In genomic region chr5:100393681-100394080, GRCm38 (mm10) we compare ENCODE assay signal across 16 mouse cellular contexts. TPM values are rescaled to one million over a fixed set of nuclear protein-coding genes. Genes with fewer than 3 reads are reported as not detected.
A peak's percentile ranks its signal among the peaks of the same experiment; 100 is the strongest.
DNase-seq lines count a peak whose midpoint lies in the region; TF ChIP-seq lines count a peak whose summit lies in the region.
"Had no signal": no experiment of that assay in that cellular context is flagged by ENCODE, and none has a peak within 500 bp of the region (broad histone marks: within the 10 kb centered on the region; RNA-seq: fewer than 3 reads in every experiment).

No protein-coding gene starts in this region.

- H3K4me1 ChIP-seq in heart, adult 2 months (ENCODE audit: control insufficient read depth, insufficient read depth, low read length): no peaks in the 10 kb centered on the region
- H3K4me1 ChIP-seq: lung, embryonic 15.5 days; midbrain, embryonic 12.5 days had no signal

- intact Hi-C loops in heart, adult 2 months (cut with DNase I): no loop called here
- intact Hi-C loops in left cerebral cortex, postnatal 14 days (cut with DNase I): no loop called here

- H3K27ac ChIP-seq in heart, adult 2 months: no peak overlapping the region
- H3K27ac ChIP-seq: hindbrain, postnatal 0 days; limb, embryonic 15.5 days; lung, embryonic 15.5 days; midbrain, embryonic 12.5 days had no signal

- peaks cover 7% of the 10 kb centered on the region for H3K36me3 ChIP-seq in heart, adult 2 months (ENCODE audit: control insufficient read depth, insufficient read depth, low read length)

- TF ChIP-seq POLR2A in heart, adult 2 months (IDR thresholded peaks at IDR 0.05; ENCODE audit: insufficient read depth, low read depth, low read length): no peak

- TF ChIP-seq EP300 in heart, adult 2 months (IDR thresholded peaks at IDR 0.05; ENCODE audit: insufficient read depth, low read depth, low read length): no peak

- no peak overlapping the region for H3K4me3 ChIP-seq in heart, adult 2 months
- H3K4me3 ChIP-seq: limb, embryonic 15.5 days; lung, embryonic 15.5 days; midbrain, embryonic 12.5 days; myocyte had no signal

- H3K27me3 ChIP-seq in heart, adult 2 months (ENCODE audit: control insufficient read depth, insufficient read depth, low read length): no peaks in the 10 kb centered on the region
- H3K27me3 ChIP-seq: limb, embryonic 15.5 days; lung, embryonic 15.5 days; midbrain, embryonic 12.5 days had no signal

- 39% methylated on average over 3 of the region's 3 CpGs for WGBS in heart, adult 2 months

- H3K9ac ChIP-seq in heart, adult 2 months (ENCODE audit: low read depth, low read length): no peak overlapping the region
- H3K9ac ChIP-seq: limb, embryonic 15.5 days; lung, embryonic 15.5 days; midbrain, embryonic 12.5 days had no signal

- TF ChIP-seq CTCF in heart, adult 2 months (IDR thresholded peaks at IDR 0.05): peak; percentile 29

- no peak for DNase-seq in heart, adult 2 months
- DNase-seq in heart, adult 11 months: no peak
- DNase-seq in 3T3-L1 (ENCODE audit: low read depth, low spot score) (peak; percentile 74), ES-CJ7 (ENCODE audit: low read depth, low spot score) (peak; percentile 39)
- DNase-seq in lung, postnatal 10 days: peak; percentile 40
- DNase-seq in left cerebral cortex, postnatal 14 days (ENCODE audit: low spot score in 2 of 2): no peak
- no peak for DNase-seq in cerebellum, adult 9-10 months
- no peak for DNase-seq in gastrocnemius, postnatal 25 days
- DNase-seq: adrenal gland, adult 8-10 months; cerebellum, adult 2 months; embryo, embryonic 11 days had no signal

- H3K79me2 ChIP-seq in heart, adult 2 months (replicated peaks; ENCODE audit: control insufficient read depth, insufficient read depth, low read length): no peaks in the 10 kb centered on the region

RNA-seq across cellular contexts. Expression of gene Sec31a, which starts 22.4 kb away (rescaled TPM):
- total RNA-seq in heart, adult 2 months (2021): 100 to 1,000 TPM; 101 to 111 TPM
- 184 and 201 TPM in 2 replicates for polyA plus RNA-seq in heart, adult 2 months (2012; rRNA removed)
- total RNA-seq in left cerebral cortex, postnatal 14 days (2021): 100 to 1,000 TPM; 108 to 112 TPM
- 10 to 100 TPM; 61.2 to 65.4 TPM for total RNA-seq in gastrocnemius, postnatal 25 days (2021)

Comparison
In these comparisons a context has a peak if more than half of its experiments do, and no peak if none do; other contexts are left out.
1. DNase-seq: peak in 3T3-L1 (single experiment), ES-CJ7 (single experiment) and lung, postnatal 10 days (single experiment); none in heart, adult 2 months (0 of 2), heart, adult 11 months (single experiment), left cerebral cortex, postnatal 14 days (0 of 2), cerebellum, adult 9-10 months (single experiment) and gastrocnemius, postnatal 25 days (single experiment).